Comparison of ENCODE assay signal across 9 mouse cellular contexts in the genomic region with DNA sequence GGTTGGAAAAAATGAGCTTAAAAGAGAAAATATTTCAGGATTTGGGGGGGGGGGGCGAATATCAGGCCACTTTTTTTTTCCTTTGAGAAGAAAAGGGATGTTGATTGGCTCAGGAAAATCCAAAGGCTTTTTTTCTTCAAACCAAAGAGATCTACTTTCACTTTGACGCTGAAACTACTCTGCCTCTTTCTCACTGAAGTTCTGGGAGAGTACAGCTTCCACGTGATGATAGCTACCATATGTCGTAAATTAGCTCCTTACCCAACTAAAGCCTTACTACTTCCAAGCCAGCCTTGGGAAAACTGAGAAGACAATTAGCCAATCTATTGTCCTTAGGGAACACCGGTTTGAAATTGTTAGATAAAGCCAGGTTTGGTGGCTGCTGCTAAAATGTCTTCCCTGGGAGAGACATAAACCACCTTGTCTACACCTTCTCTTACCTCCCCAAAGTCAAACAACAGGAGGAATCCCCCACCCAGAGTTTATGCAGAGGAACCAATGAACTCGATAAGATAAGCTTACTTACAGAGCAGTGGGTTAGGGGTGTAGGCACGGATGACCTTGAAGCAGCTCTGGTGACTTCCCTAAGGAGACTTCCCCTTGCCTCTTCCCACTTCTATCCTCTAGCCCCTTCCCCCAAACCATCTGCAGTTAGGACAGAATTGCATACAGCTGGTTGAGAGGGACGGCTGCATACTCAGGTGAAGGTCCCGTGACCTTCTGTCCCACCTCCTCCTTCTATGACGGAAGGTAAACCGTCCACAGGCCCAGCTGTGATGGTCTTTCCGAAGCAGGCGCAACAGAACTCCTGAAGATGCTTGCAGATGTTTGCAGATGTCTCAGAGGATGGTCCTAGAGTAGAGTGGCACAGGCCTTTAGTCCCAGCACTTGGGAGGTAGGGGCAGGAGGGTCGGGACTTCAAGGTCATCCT. TPM values are rescaled to one million over a fixed set of nuclear protein-coding genes. Genes with fewer than 3 reads are reported as not detected.
A peak's percentile ranks its signal among the peaks of the same experiment; 100 is the strongest.
DNase-seq lines count a peak whose midpoint lies in the region; ATAC-seq and TF ChIP-seq lines count a peak whose summit lies in the region.
"Had no signal": no experiment of that assay in that cellular context is flagged by ENCODE, and none has a peak within 500 bp of the region (broad histone marks: within the 10 kb centered on the region; RNA-seq: fewer than 3 reads in every experiment).

No protein-coding gene starts in this region.

- TF ChIP-seq CTCF in stomach, postnatal 0 days (IDR thresholded peaks at IDR 0.05; ENCODE audit: low read depth), result no peak

- peak overlapping the region; percentile 54; the same call in 1 of the 2 replicates for H3K9ac ChIP-seq in neural tube, embryonic 12.5 days
- no peak overlapping the region for H3K9ac ChIP-seq in neural tube, embryonic 15.5 days (replicated peaks)
- peak overlapping the region; percentile 27; the same call in 1 of the 2 replicates for H3K9ac ChIP-seq in stomach, postnatal 0 days (ENCODE audit: low read length)

- H3K9me3 ChIP-seq in erythroblast, embryonic 14.5 days (ENCODE audit: control insufficient read depth, low read length), result no peaks in the 10 kb centered on the region
- H3K9me3 ChIP-seq in neural tube, embryonic 12.5 days, result no peaks in the 10 kb centered on the region
- no peaks in the 10 kb centered on the region for H3K9me3 ChIP-seq in neural tube, embryonic 15.5 days (replicated peaks)
- H3K9me3 ChIP-seq in stomach, postnatal 0 days (ENCODE audit: control insufficient read depth, low read length), result no peaks in the 10 kb centered on the region

- H3K4me3 ChIP-seq in erythroblast, embryonic 14.5 days (replicated peaks), result peak overlapping the region; percentile 85
- H3K4me3 ChIP-seq in neural tube, embryonic 12.5 days, result no peak overlapping the region
- H3K4me3 ChIP-seq in neural tube, embryonic 15.5 days (replicated peaks), result no peak overlapping the region
- H3K4me3 ChIP-seq in stomach, postnatal 0 days (ENCODE audit: low read depth, low read length), result peak overlapping the region; percentile 26

- no peak for DNase-seq in stomach, postnatal 0 days (ENCODE audit: low spot score)
- DNase-seq in left cerebral cortex, postnatal 14 days (ENCODE audit: low spot score in 2 of 2), result no peak
- no peak for DNase-seq in spleen, postnatal 36 days (ENCODE audit: low spot score in 2 of 2)

- peaks cover 59% of the 10 kb centered on the region for H3K4me1 ChIP-seq in erythroblast, embryonic 14.5 days (ENCODE audit: control insufficient read depth)
- H3K4me1 ChIP-seq in neural tube, embryonic 12.5 days, result peaks cover 29% of the 10 kb centered on the region
- H3K4me1 ChIP-seq in neural tube, embryonic 15.5 days, result peaks cover 28% of the 10 kb centered on the region
- H3K4me1 ChIP-seq in stomach, postnatal 0 days (replicated peaks; ENCODE audit: control insufficient read depth, insufficient read depth), result peaks cover 6% of the 10 kb centered on the region; the same call in 1 of the 2 replicates

- peaks cover 27% of the 10 kb centered on the region for H3K36me3 ChIP-seq in erythroblast, embryonic 14.5 days (ENCODE audit: control insufficient read depth)
- H3K36me3 ChIP-seq in neural tube, embryonic 12.5 days, result peaks cover 2% of the 10 kb centered on the region; the same call in 1 of the 2 replicates
- no peaks in the 10 kb centered on the region for H3K36me3 ChIP-seq in neural tube, embryonic 15.5 days
- 0 out of 2 replicates have a peak, but pooled peaks cover 2% of the 10 kb centered on the region for H3K36me3 ChIP-seq in stomach, postnatal 0 days (ENCODE audit: control insufficient read depth, insufficient read depth, low read length)

- 73% methylated on average over 14 of the region's 14 CpGs for WGBS in neural tube, embryonic 12.5 days
- WGBS in neural tube, embryonic 15.5 days, result 76% methylated on average over 14 of the region's 14 CpGs
- 62% methylated on average over 13 of the region's 14 CpGs for WGBS in stomach, postnatal 0 days

- ATAC-seq in erythroblast, adult 5-6 weeks (replicated peaks; ENCODE audit: low FRiP score, poor library complexity, severe bottlenecking), result no peak
- ATAC-seq in neural tube, embryonic 12.5 days (ENCODE audit: low FRiP score, low read depth), result peak; percentile 10; the same call in 1 of the 2 replicates
- ATAC-seq in neural tube, embryonic 15.5 days (ENCODE audit: low FRiP score), result no peak
- peak; percentile 47 for ATAC-seq in inflammation-experienced regulatory T-cells, adult 6 months
- no peak for ATAC-seq in stomach, postnatal 0 days (ENCODE audit: low FRiP score, low TSS enrichment)

- intact Hi-C loops in left cerebral cortex, postnatal 14 days (cut with DNase I), result no loop called here

- H3K27me3 ChIP-seq in erythroblast, embryonic 14.5 days (ENCODE audit: control insufficient read depth), result no peaks in the 10 kb centered on the region
- H3K27me3 ChIP-seq in neural tube, embryonic 12.5 days (replicated peaks), result no peaks in the 10 kb centered on the region
- H3K27me3 ChIP-seq in neural tube, embryonic 15.5 days (replicated peaks), result no peaks in the 10 kb centered on the region
- no peaks in the 10 kb centered on the region for H3K27me3 ChIP-seq in stomach, postnatal 0 days (ENCODE audit: control insufficient read depth, insufficient read depth, low read length)

- no peak for TF ChIP-seq EP300 in stomach, postnatal 0 days (optimal IDR thresholded peaks at IDR 0.05)

- no peak overlapping the region for H3K27ac ChIP-seq in neural tube, embryonic 12.5 days
- no peak overlapping the region for H3K27ac ChIP-seq in neural tube, embryonic 15.5 days (replicated peaks)
- 0 out of 2 replicates have a peak overlapping the region, but pooled peaks have one; percentile 13 for H3K27ac ChIP-seq in stomach, postnatal 0 days (replicated peaks)

- peak overlapping the region; percentile 74 for H3K4me2 ChIP-seq in neural tube, embryonic 12.5 days (replicated peaks)
- H3K4me2 ChIP-seq in neural tube, embryonic 15.5 days, result no peak overlapping the region
- peak overlapping the region; percentile 61 for H3K4me2 ChIP-seq in stomach, postnatal 0 days (replicated peaks; ENCODE audit: low read depth)

RNA-seq across cellular contexts. Expression of a gene that starts 1.4 kb away (rescaled TPM):
- 8.4 and 10.1 TPM in 2 replicates for polyA plus RNA-seq in erythroblast, embryonic 14.5 days (2012)
- 4.4 and 5.9 TPM in 2 replicates for total RNA-seq in erythroblast, adult 5-6 weeks (2015; ENCODE audit: low replicate concordance)
- 9.5 and 14.1 TPM in 2 replicates for total RNA-seq in erythroblast, adult 5-6 weeks (2017; ENCODE audit: low replicate concordance)
- 35.7 and 37.1 TPM in 2 replicates for polyA plus RNA-seq in neural tube, embryonic 12.5 days (2016; fragmentation: Nextera tagmentation; extraction: Ambion mirVana)
- polyA plus RNA-seq in neural tube, embryonic 15.5 days (2015; fragmentation: Nextera tagmentation; extraction: Ambion mirVana), result 5.5 and 12.4 TPM in 2 replicates
- 10 to 100 TPM in 1 of 3 experiments, 1 to 10 TPM in 2; 1.2 to 17.5 (median 4.1) TPM for polyA plus RNA-seq in inflammation-experienced regulatory T-cells, adult 6 months (2017; shearing (Covaris generic))
- 7.7 and 8.3 TPM in 2 replicates for polyA plus RNA-seq in stomach, postnatal 0 days (2015; fragmentation: Nextera tagmentation; extraction: Ambion mirVana)
- total RNA-seq in left cerebral cortex, postnatal 14 days (2021), result 10 to 100 TPM; 14.7 to 15.8 TPM

RNA-seq across cellular contexts. Expression of a gene that starts 17.5 kb away (rescaled TPM):
- not detected in 2 replicates for polyA plus RNA-seq in erythroblast, embryonic 14.5 days (2012)
- not detected in 2 replicates for total RNA-seq in erythroblast, adult 5-6 weeks (2015; ENCODE audit: low replicate concordance)
- not detected in 2 replicates for total RNA-seq in erythroblast, adult 5-6 weeks (2017; ENCODE audit: low replicate concordance)
- polyA plus RNA-seq in neural tube, embryonic 12.5 days (2016; fragmentation: Nextera tagmentation; extraction: Ambion mirVana), result 0.25 and 0.26 TPM in 2 replicates
- polyA plus RNA-seq in neural tube, embryonic 15.5 days (2015; fragmentation: Nextera tagmentation; extraction: Ambion mirVana), result 0.15 and 0.19 TPM in 2 replicates
- not detected for polyA plus RNA-seq in inflammation-experienced regulatory T-cells, adult 6 months (2017; shearing (Covaris generic))
- polyA plus RNA-seq in stomach, postnatal 0 days (2015; fragmentation: Nextera tagmentation; extraction: Ambion mirVana), result not detected in 2 replicates
- under 1 TPM in 1 of 2 experiments, not detected in 1; 0.55 TPM for total RNA-seq in left cerebral cortex, postnatal 14 days (2021)
- total RNA-seq: common myeloid progenitor, adult 5-6 weeks had no signal

RNA-seq across cellular contexts. Expression of a gene that starts 33.1 kb away (rescaled TPM):
- 0.15 and 0.33 TPM in 2 replicates for polyA plus RNA-seq in erythroblast, embryonic 14.5 days (2012)
- not detected in 2 replicates for total RNA-seq in erythroblast, adult 5-6 weeks (2015; ENCODE audit: low replicate concordance)
- total RNA-seq in erythroblast, adult 5-6 weeks (2017; ENCODE audit: low replicate concordance), result 0.14 TPM in 1 of 2 replicates, not detected in the other
- polyA plus RNA-seq in neural tube, embryonic 12.5 days (2016; fragmentation: Nextera tagmentation; extraction: Ambion mirVana), result 71.4 and 71.5 TPM in 2 replicates
- 34.4 and 35.0 TPM in 2 replicates for polyA plus RNA-seq in neural tube, embryonic 15.5 days (2015; fragmentation: Nextera tagmentation; extraction: Ambion mirVana)
- polyA plus RNA-seq in inflammation-experienced regulatory T-cells, adult 6 months (2017; shearing (Covaris generic)), result under 1 TPM; 0.35 to 0.52 (median 0.37) TPM
- 7.5 and 9.7 TPM in 2 replicates for polyA plus RNA-seq in stomach, postnatal 0 days (2015; fragmentation: Nextera tagmentation; extraction: Ambion mirVana)
- total RNA-seq in left cerebral cortex, postnatal 14 days (2021), result 100 to 1,000 TPM; 182 to 194 TPM

Comparison
In these comparisons a context has a peak if more than half of its experiments do, and no peak if none do; other contexts are left out.
1. ATAC-seq: peak in neural tube, embryonic 12.5 days (single experiment) and inflammation-experienced regulatory T-cells, adult 6 months (single experiment); none in erythroblast, adult 5-6 weeks (single experiment), neural tube, embryonic 15.5 days (single experiment) and stomach, postnatal 0 days (single experiment).
2. H3K4me3 ChIP-seq: peak in erythroblast, embryonic 14.5 days (single experiment) and stomach, postnatal 0 days (single experiment); none in neural tube, embryonic 12.5 days (single experiment) and neural tube, embryonic 15.5 days (single experiment).